Mouse (Mus musculus): ENCODE measurements around the gene Phgr1.

DNA sequence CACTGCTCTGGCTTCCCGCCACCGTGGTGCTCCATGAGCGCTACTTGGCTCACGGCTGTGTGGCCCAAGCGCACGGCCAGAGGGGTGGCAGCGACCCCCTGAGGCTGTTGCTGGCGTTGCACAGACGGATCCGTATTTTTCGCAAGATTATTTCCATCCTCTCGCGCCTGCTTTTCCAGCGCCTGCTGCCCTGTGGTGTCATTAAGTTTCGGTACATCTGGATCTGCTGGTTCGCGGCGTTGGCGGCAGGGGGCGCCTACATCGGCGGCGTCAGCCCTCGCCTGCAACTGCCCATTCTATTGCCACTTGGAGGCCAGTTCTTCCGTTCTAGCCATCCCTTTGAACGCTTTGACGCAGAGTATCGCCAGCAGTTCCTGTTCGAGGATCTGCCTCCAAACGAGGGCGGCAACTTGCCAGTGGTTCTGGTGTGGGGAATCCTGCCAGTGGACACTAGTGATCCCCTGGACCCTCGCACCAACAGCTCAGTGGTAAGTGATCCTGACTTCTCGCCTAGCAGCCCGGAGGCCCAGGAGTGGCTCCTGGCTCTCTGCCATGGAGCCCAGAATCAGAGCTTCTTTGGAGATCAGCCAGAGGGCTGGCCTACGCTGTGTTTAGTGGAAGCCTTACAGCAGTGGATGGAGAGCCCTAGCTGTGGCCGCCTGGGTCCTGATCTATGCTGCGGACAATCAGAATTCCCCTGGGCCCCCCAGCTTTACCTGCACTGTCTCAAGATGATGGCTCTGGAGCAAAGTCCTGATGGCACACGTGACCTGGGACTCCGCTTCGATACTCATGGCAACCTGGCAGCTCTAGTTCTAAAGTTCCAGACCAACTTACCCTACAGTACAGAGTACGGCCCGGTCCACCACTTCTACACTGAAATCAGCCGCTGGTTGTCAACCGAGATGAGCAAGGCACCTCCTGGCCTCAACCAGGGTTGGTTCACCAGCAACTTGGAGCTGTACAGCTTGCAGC is 18.3 kb downstream of the Phgr1 start:
- TF ChIP-seq GATA1 (IDR thresholded peaks at IDR 0.05; ENCODE audit: borderline replicate concordance, low read length) (no peak), FLI1 (IDR thresholded peaks at IDR 0.05; ENCODE audit: low read length) (no peak)
